In genomic region chr2:180990347-180990746, GRCm38 (mm10) we compare ENCODE assay signal across 21 mouse cellular contexts. TPM values are rescaled to one million over a fixed set of nuclear protein-coding genes. Genes with fewer than 3 reads are reported as not detected.
DNase-seq lines count a peak whose midpoint lies in the region; ATAC-seq and TF ChIP-seq lines count a peak whose summit lies in the region.
"Had no signal": no experiment of that assay in that cellular context is flagged by ENCODE, and none has a peak within 500 bp of the region (broad histone marks: within the 10 kb centered on the region; RNA-seq: fewer than 3 reads in every experiment).

No protein-coding gene starts in this region.

- H3K9ac ChIP-seq in forebrain, embryonic 12.5 days = no peak overlapping the region
- H3K9ac ChIP-seq: heart, embryonic 12.5 days had no signal

- ATAC-seq in forebrain, embryonic 12.5 days (ENCODE audit: low FRiP score) = no peak
- ATAC-seq: CD4-positive, CD25-positive, alpha-beta regulatory T cell, adult 4 months; hindbrain, embryonic 16.5 days had no signal

- H3K27ac ChIP-seq in forebrain, embryonic 12.5 days = 0 out of 2 replicates have a peak overlapping the region, but pooled peaks have one; percentile 3
- no peak overlapping the region for H3K27ac ChIP-seq in forebrain, embryonic 10.5 days
- H3K27ac ChIP-seq: heart, adult 2 months had no signal

- no peaks in the 10 kb centered on the region for H3K9me3 ChIP-seq in forebrain, embryonic 12.5 days
- no peaks in the 10 kb centered on the region for H3K9me3 ChIP-seq in forebrain, embryonic 10.5 days
- H3K9me3 ChIP-seq: G1E; heart, embryonic 12.5 days had no signal

- no peaks in the 10 kb centered on the region for H3K79me2 ChIP-seq in myocyte (ENCODE audit: control insufficient read depth, insufficient read depth)

- no peaks in the 10 kb centered on the region for H3K36me3 ChIP-seq in forebrain, embryonic 12.5 days (replicated peaks)
- no peaks in the 10 kb centered on the region for H3K36me3 ChIP-seq in forebrain, embryonic 10.5 days (replicated peaks)
- H3K36me3 ChIP-seq in myocyte (ENCODE audit: control insufficient read depth, insufficient read depth) = no peaks in the 10 kb centered on the region
- H3K36me3 ChIP-seq: G1E; heart, embryonic 12.5 days had no signal

- H3K4me1 ChIP-seq in forebrain, embryonic 12.5 days = peaks cover 9% of the 10 kb centered on the region
- peaks cover 27% of the 10 kb centered on the region for H3K4me1 ChIP-seq in forebrain, embryonic 10.5 days

- 63% methylated on average over 4 of the region's 4 CpGs for WGBS in forebrain, embryonic 12.5 days
- WGBS in forebrain, embryonic 10.5 days = 85% methylated on average over 4 of the region's 4 CpGs

- no peak for TF ChIP-seq POLR2A in myocyte (IDR thresholded peaks at IDR 0.05; ENCODE audit: insufficient read length, low read depth)

- H3K4me2 ChIP-seq in forebrain, embryonic 12.5 days = no peak overlapping the region
- H3K4me2 ChIP-seq in myocyte (ENCODE audit: low read depth) = no peak overlapping the region
- H3K4me2 ChIP-seq: heart, embryonic 12.5 days had no signal

- no peak overlapping the region for H3K4me3 ChIP-seq in forebrain, embryonic 12.5 days (replicated peaks)
- no peak overlapping the region for H3K4me3 ChIP-seq in forebrain, embryonic 10.5 days
- H3K4me3 ChIP-seq in myocyte = no peak overlapping the region
- H3K4me3 ChIP-seq: heart, adult 2 months; heart, embryonic 12.5 days had no signal

- no peak overlapping the region for H3ac ChIP-seq in myocyte (ENCODE audit: control insufficient read depth, insufficient read length)

- no peak for DNase-seq in forebrain, embryonic 10.5 days (ENCODE audit: extremely low spot score, low spot score)
- peak; percentile 9 to 44 for DNase-seq in frontal cortex, postnatal 36 days (ENCODE audit: low spot score in 2 of 2)
- DNase-seq in frontal cortex, postnatal 10 days (ENCODE audit: low spot score in 2 of 2) = no peak
- DNase-seq in brain, adult 2 months (ENCODE audit: low read depth, low spot score) = peak; percentile 46
- DNase-seq in thymus, postnatal 10 days (ENCODE audit: low spot score in 2 of 2) = no peak
- DNase-seq: adrenal gland, postnatal 10 days; B cell, adult 2 months; cerebellum, adult 18-20 months; cerebellum, adult 9-11 months; cerebellum, postnatal 36 days; gastrocnemius, postnatal 14 days; heart, adult 2 months; heart, postnatal 36 days; kidney, adult 11 months; kidney, adult 9 months had no signal

- H3K27me3 ChIP-seq in forebrain, embryonic 12.5 days = no peaks in the 10 kb centered on the region
- H3K27me3 ChIP-seq in forebrain, embryonic 10.5 days (ENCODE audit: poor library complexity, severe bottlenecking) = no peaks in the 10 kb centered on the region
- H3K27me3 ChIP-seq in myocyte (ENCODE audit: control insufficient read depth, insufficient read depth, insufficient read length) = peaks cover 5% of the 10 kb centered on the region

TF ChIP-seq in myocyte, 11 proteins besides CTCF, POLR2A, EP300 and RAD21:
- no peak for TF ChIP-seq TCF12 (IDR thresholded peaks at IDR 0.05; ENCODE audit: insufficient read depth, poor library complexity, severe bottlenecking)
- no peak for TF ChIP-seq MAX (IDR thresholded peaks at IDR 0.05; ENCODE audit: low read depth)
- no peak for TF ChIP-seq E2F4 (IDR thresholded peaks at IDR 0.05; ENCODE audit: insufficient read depth)
- no peak for TF ChIP-seq CEBPB (IDR thresholded peaks at IDR 0.05; ENCODE audit: insufficient read depth, poor library complexity, severe bottlenecking)
- TF ChIP-seq TCF3 (IDR thresholded peaks at IDR 0.05; ENCODE audit: insufficient read length, low read depth) = no peak
- TF ChIP-seq POLR2AphosphoS2 (IDR thresholded peaks at IDR 0.05; ENCODE audit: insufficient read length, low read depth) = peak; percentile 37
- TF ChIP-seq MYOG (IDR thresholded peaks at IDR 0.05; ENCODE audit: control insufficient read depth in 1 of 3, insufficient read depth in 1 of 3, insufficient read length in 2 of 3, low read depth in 2 of 3) = no peak
- no peak for TF ChIP-seq MYOD1 (IDR thresholded peaks at IDR 0.05; ENCODE audit: control insufficient read depth in 1 of 3, insufficient read length in 2 of 3, low read depth in 2 of 3)
TF ChIP-seq in myocyte: peak in this region for 1.

RNA-seq across cellular contexts. Expression of gene Col20a1, which starts 4.0 kb away (rescaled TPM):
- polyA plus RNA-seq in forebrain, embryonic 12.5 days (2016; fragmentation: Nextera tagmentation; extraction: Ambion mirVana) = 0.45 and 0.51 TPM in 2 replicates
- polyA plus RNA-seq in forebrain, embryonic 10.5 days (2016; fragmentation: Nextera tagmentation; extraction: Ambion mirVana) = 0.07 and 0.17 TPM in 2 replicates
- 0.24 TPM for polyA plus RNA-seq in myocyte (2012; fragmentation: generic; extraction: Trizol)

RNA-seq across cellular contexts. Expression of gene Arfgap1, which starts 23.3 kb away (rescaled TPM):
- 85.2 and 87.7 TPM in 2 replicates for polyA plus RNA-seq in forebrain, embryonic 12.5 days (2016; fragmentation: Nextera tagmentation; extraction: Ambion mirVana)
- 79.5 and 80.3 TPM in 2 replicates for polyA plus RNA-seq in forebrain, embryonic 10.5 days (2016; fragmentation: Nextera tagmentation; extraction: Ambion mirVana)
- 55.4 TPM for polyA plus RNA-seq in myocyte (2012; fragmentation: generic; extraction: Trizol)

RNA-seq across cellular contexts. Expression of gene Nkain4, which starts 35.8 kb away (rescaled TPM):
- 39.4 and 43.5 TPM in 2 replicates for polyA plus RNA-seq in forebrain, embryonic 12.5 days (2016; fragmentation: Nextera tagmentation; extraction: Ambion mirVana)
- 19.7 and 27.0 TPM in 2 replicates for polyA plus RNA-seq in forebrain, embryonic 10.5 days (2016; fragmentation: Nextera tagmentation; extraction: Ambion mirVana)
- polyA plus RNA-seq in myocyte (2012; fragmentation: generic; extraction: Trizol) = not detected
- polyA plus RNA-seq: CD4-positive, CD25-positive, alpha-beta regulatory T cell, adult 4 months; G1E had no signal

RNA-seq across cellular contexts. Expression of gene Chrna4, which starts 53.0 kb away (rescaled TPM):
- 20.2 and 20.8 TPM in 2 replicates for polyA plus RNA-seq in forebrain, embryonic 12.5 days (2016; fragmentation: Nextera tagmentation; extraction: Ambion mirVana)
- 5.7 and 5.8 TPM in 2 replicates for polyA plus RNA-seq in forebrain, embryonic 10.5 days (2016; fragmentation: Nextera tagmentation; extraction: Ambion mirVana)
- not detected for polyA plus RNA-seq in myocyte (2012; fragmentation: generic; extraction: Trizol)
- polyA plus RNA-seq: CD4-positive, CD25-positive, alpha-beta regulatory T cell, adult 4 months; G1E; heart, adult 2 months had no signal

Comparison
In these comparisons a context has a peak if more than half of its experiments do, and no peak if none do; other contexts are left out.
1. DNase-seq: peak in frontal cortex, postnatal 36 days (2 of 2) and brain, adult 2 months (single experiment); none in forebrain, embryonic 10.5 days (single experiment), frontal cortex, postnatal 10 days (0 of 2) and thymus, postnatal 10 days (0 of 2).
2. RNA of gene Nkain4, which starts 35.8 kb away (polyA plus RNA-seq): 39.4 to 43.5 TPM in forebrain, embryonic 12.5 days and 19.7 to 27.0 TPM in forebrain, embryonic 10.5 days; not detected in myocyte (single experiment); every median in the first group is over 10 times any median in the second.